Mouse (Mus musculus): ENCODE measurements around the gene Hnf4a. TPM values are rescaled to one million over a fixed set of nuclear protein-coding genes. Genes with fewer than 3 reads are reported as not detected.
"Not testable (repeated sequence)": the region's sequence is repeated elsewhere in the genome, so short reads cannot be mapped to it uniquely, and the experiment has no call there.

The Hnf4a gene
- not detected in 2 replicates for polyA plus RNA-seq (2016; fragmentation: Nextera tagmentation; extraction: Ambion mirVana)

GRCm38 (mm10) chr2:163506300-163507004, at the start of gene Hnf4a:
Gene Hnf4a, plus strand, starts transcription at chr2:163506808.
- no peak for ATAC-seq (ENCODE audit: insufficient number of reproducible peaks, insufficient read depth, low FRiP score, low TSS enrichment)

GRCm38 (mm10) chr2:163458539-163459265, 47.9 kb upstream of the Hnf4a start:
- no peak overlapping the region for H3K4me3 ChIP-seq
- H3K27me3 ChIP-seq, result peaks cover 21% of the 10 kb centered on the region
- H3K4me1 ChIP-seq, result no peaks in the 10 kb centered on the region
- no peak for ATAC-seq (ENCODE audit: insufficient number of reproducible peaks, insufficient read depth, low FRiP score, low TSS enrichment)
- 58% methylated on average over 27 of the region's 27 CpGs for WGBS
- no peaks in the 10 kb centered on the region for H3K36me3 ChIP-seq
- H3K27ac ChIP-seq, result no peak overlapping the region
- H3K9ac ChIP-seq, result no peak overlapping the region
- no peak overlapping the region for H3K4me2 ChIP-seq (replicated peaks)
- H3K9me3 ChIP-seq, result no peaks in the 10 kb centered on the region

More at GRCm38 (mm10) chr2:163506300-163507004, at the start of gene Hnf4a:
- H3K27me3 ChIP-seq, result no peaks in the 10 kb centered on the region
- H3K4me2 ChIP-seq (replicated peaks), result no peak within 1 kb of the TSS
- H3K4me3 ChIP-seq, result no peak within 1 kb of the TSS
- WGBS, result 85% methylated on average over 10 of the region's 10 CpGs
- no peak within 1 kb of the TSS for H3K27ac ChIP-seq
- H3K36me3 ChIP-seq, result no peaks in the 10 kb centered on the region
- no peak within 1 kb of the TSS for H3K9ac ChIP-seq
- H3K9me3 ChIP-seq, result no peaks in the 10 kb centered on the region
- H3K4me1 ChIP-seq, result no peaks in the 10 kb centered on the region

GRCm38 (mm10) chr2:163459380-163459779, 47.2 kb upstream of the Hnf4a start:
- H3K36me3 ChIP-seq, result no peaks in the 10 kb centered on the region
- no peak overlapping the region for H3K4me2 ChIP-seq (replicated peaks)
- no peak overlapping the region for H3K4me3 ChIP-seq
- no peak overlapping the region for H3K27ac ChIP-seq
- no peak overlapping the region for H3K9ac ChIP-seq
- H3K9me3 ChIP-seq, result no peaks in the 10 kb centered on the region
- ATAC-seq (ENCODE audit: insufficient number of reproducible peaks, insufficient read depth, low FRiP score, low TSS enrichment), result no peak
- peaks cover 21% of the 10 kb centered on the region for H3K27me3 ChIP-seq
- H3K4me1 ChIP-seq, result no peaks in the 10 kb centered on the region
- WGBS, result 45% methylated on average over 10 of the region's 10 CpGs

DNA sequence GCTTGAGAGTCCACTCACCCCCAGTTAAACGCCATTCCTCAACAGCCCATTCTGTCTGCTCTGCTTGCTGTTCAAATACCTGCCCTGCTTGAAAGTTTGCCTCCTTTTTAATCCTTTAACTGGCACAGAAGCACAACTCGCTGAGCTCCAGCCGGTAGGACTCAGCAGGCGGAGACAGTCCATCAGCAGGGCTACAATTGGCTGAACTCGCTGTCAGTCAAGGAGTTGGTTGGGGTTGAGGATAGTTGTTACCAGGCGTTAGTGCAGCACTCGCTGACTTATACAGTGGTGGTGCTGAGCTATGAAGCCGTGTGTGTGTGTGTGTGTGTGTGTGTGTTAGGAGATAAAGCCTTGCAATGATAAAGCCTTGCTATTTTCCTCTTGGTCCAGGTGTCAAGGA, 46.0 kb upstream of the Hnf4a start:
- H3K36me3 ChIP-seq, result no peaks in the 10 kb centered on the region
- no peaks in the 10 kb centered on the region for H3K4me1 ChIP-seq
- ATAC-seq (ENCODE audit: insufficient number of reproducible peaks, insufficient read depth, low FRiP score, low TSS enrichment), result no peak
- H3K9me3 ChIP-seq, result no peaks in the 10 kb centered on the region
- H3K27ac ChIP-seq, result no peak overlapping the region
- WGBS, result 87% methylated on average over 8 of the region's 8 CpGs
- no peak overlapping the region for H3K4me3 ChIP-seq
- no peak overlapping the region for H3K9ac ChIP-seq
- no peak overlapping the region for H3K4me2 ChIP-seq (replicated peaks)
- H3K27me3 ChIP-seq, result peaks cover 21% of the 10 kb centered on the region

DNA sequence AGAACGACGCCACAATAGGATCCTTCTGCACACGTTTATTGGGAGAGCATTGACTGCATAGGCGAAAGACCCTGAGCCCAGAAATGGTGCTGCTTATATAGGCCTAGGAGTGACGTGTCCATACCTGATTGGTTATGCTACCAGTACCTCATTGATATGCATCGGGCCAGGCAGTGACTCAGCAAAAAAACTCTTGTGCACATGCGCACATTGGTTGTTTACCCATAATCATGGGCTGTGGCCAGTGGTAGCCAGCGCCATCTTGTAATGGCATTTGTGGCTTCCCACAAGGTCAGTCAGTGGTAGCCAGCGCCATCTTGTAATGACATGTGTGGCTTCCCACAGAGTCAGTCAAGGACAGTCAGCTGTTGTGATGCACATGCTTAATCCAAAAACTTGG, 45.3 kb upstream of the Hnf4a start:
- ATAC-seq (ENCODE audit: insufficient number of reproducible peaks, insufficient read depth, low FRiP score, low TSS enrichment); H3K4me1 ChIP-seq; H3K9me3 ChIP-seq; H3K27ac ChIP-seq; H3K4me2 ChIP-seq (replicated peaks); H3K9ac ChIP-seq; H3K36me3 ChIP-seq; H3K4me3 ChIP-seq: not testable (repeated sequence)
- H3K27me3 ChIP-seq, result peaks cover 21% of the 10 kb centered on the region
- 93% methylated on average over 9 of the region's 9 CpGs for WGBS

DNA sequence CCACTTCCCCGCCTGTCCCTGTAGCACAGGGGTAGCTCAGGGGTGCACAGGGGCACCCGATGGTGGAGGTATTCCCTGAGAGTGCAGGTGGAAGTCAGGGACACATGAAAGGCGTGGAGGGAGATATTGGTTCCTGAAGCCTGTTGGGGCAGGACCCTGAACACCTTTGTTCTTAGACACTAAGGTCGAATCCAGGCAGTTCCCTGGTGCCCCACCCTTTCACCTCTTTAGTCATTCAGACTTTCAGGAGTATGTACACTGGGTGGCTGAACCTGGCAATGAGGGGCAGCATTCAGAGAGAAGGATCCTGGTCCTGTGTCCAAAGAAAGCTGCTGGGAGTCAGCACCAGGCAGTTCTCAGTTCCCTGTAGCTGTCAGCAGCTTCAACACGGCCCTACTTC, 44.2 kb upstream of the Hnf4a start:
- Histone ChIP-seq H3K4me1 (no peaks in the 10 kb centered on the region), H3K36me3 (no peaks in the 10 kb centered on the region), H3K27me3 (peaks cover 21% of the 10 kb centered on the region), H3K4me3 (no peak overlapping the region), H3K9me3 (no peaks in the 10 kb centered on the region), H3K9ac (no peak overlapping the region), H3K4me2 (replicated peaks) (no peak overlapping the region), H3K27ac (no peak overlapping the region)
- 81% methylated on average over 5 of the region's 5 CpGs for WGBS
- no peak for ATAC-seq (ENCODE audit: insufficient number of reproducible peaks, insufficient read depth, low FRiP score, low TSS enrichment)

GRCm38 (mm10) chr2:163462801-163463200, 43.8 kb upstream of the Hnf4a start:
- Histone ChIP-seq H3K9me3 (no peaks in the 10 kb centered on the region), H3K9ac (no peak overlapping the region), H3K27ac (no peak overlapping the region), H3K4me1 (no peaks in the 10 kb centered on the region), H3K36me3 (no peaks in the 10 kb centered on the region), H3K27me3 (peaks cover 21% of the 10 kb centered on the region), H3K4me2 (replicated peaks) (no peak overlapping the region), H3K4me3 (no peak overlapping the region)
- WGBS, result 77% methylated on average over 11 of the region's 11 CpGs
- ATAC-seq (ENCODE audit: insufficient number of reproducible peaks, insufficient read depth, low FRiP score, low TSS enrichment), result no peak

- no peaks in the 10 kb centered on the region for H3K9me3 ChIP-seq
- H3K4me1 ChIP-seq, result no peaks in the 10 kb centered on the region
- H3K4me2 ChIP-seq (replicated peaks), result no peak overlapping the region
- H3K9ac ChIP-seq, result no peak overlapping the region
- no peak for ATAC-seq (ENCODE audit: insufficient number of reproducible peaks, insufficient read depth, low FRiP score, low TSS enrichment)
- peaks cover 17% of the 10 kb centered on the region for H3K27me3 ChIP-seq
- peaks cover 2% of the 10 kb centered on the region; the same call in 1 of the 2 replicates for H3K36me3 ChIP-seq
- WGBS, result 70% methylated on average over 10 of the region's 10 CpGs
- no peak overlapping the region for H3K4me3 ChIP-seq
- no peak overlapping the region for H3K27ac ChIP-seq
Measured at GRCm38 (mm10) chr2:163463251-163463769, 43.3 kb upstream of the Hnf4a start.

DNA sequence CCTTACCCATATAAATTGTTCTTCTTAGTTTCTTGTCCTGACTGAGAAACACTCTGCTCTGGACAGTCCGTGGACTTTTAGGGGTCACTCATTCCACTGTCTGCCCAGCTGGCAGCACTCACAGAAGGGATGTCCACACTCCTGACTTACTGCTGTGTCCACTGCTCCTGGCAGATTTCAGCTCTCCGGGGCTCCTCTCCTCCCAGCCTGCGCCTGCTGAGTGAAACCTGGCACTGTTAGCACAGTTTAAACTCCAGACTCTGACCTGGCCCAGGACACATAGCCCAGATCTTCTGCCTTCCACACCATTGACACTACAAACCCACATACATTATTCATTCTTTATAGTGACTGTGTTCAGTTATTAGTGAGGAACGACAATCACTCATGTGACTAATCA, 42.6 kb upstream of the Hnf4a start:
- H3K27ac ChIP-seq, result no peak overlapping the region
- no peak overlapping the region for H3K4me2 ChIP-seq (replicated peaks)
- no peak overlapping the region for H3K4me3 ChIP-seq
- no peak for ATAC-seq (ENCODE audit: insufficient number of reproducible peaks, insufficient read depth, low FRiP score, low TSS enrichment)
- 73% methylated on average over 4 of the region's 4 CpGs for WGBS
- peaks cover 9% of the 10 kb centered on the region for H3K36me3 ChIP-seq
- peaks cover 10% of the 10 kb centered on the region for H3K27me3 ChIP-seq
- H3K4me1 ChIP-seq, result no peaks in the 10 kb centered on the region
- no peak overlapping the region for H3K9ac ChIP-seq
- H3K9me3 ChIP-seq, result no peaks in the 10 kb centered on the region

GRCm38 (mm10) chr2:163464562-163464961, 42.0 kb upstream of the Hnf4a start:
- no peak overlapping the region for H3K9ac ChIP-seq
- no peaks in the 10 kb centered on the region for H3K4me1 ChIP-seq
- H3K9me3 ChIP-seq, result no peaks in the 10 kb centered on the region
- no peak for ATAC-seq (ENCODE audit: insufficient number of reproducible peaks, insufficient read depth, low FRiP score, low TSS enrichment)
- 60% methylated on average over 6 of the region's 6 CpGs for WGBS
- peaks cover 5% of the 10 kb centered on the region for H3K27me3 ChIP-seq
- peaks cover 14% of the 10 kb centered on the region for H3K36me3 ChIP-seq
- no peak overlapping the region for H3K27ac ChIP-seq
- H3K4me2 ChIP-seq (replicated peaks), result no peak overlapping the region
- H3K4me3 ChIP-seq, result no peak overlapping the region

DNA sequence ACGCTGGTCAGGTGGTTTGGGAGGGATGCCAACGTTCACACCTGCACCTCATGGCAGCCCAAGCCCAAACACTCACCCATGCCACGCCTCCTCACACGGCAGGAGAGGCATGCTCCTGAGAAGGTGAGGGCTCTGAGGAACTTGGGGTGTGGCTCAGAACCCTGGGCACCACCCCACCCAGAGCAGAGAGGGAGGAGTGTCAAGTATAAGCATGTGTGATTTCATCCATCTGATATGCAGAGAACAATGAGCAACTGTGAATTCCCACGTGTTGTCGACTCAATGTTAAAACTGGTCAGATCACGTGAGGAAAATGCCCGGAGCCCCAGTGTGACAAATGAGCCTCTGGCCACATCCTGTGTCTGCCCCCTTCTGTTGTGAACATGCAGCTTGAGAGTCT, 39.8 kb upstream of the Hnf4a start:
- Histone ChIP-seq H3K27me3 (no peaks in the 10 kb centered on the region), H3K9ac (no peak overlapping the region), H3K36me3 (peaks cover 18% of the 10 kb centered on the region), H3K27ac (no peak overlapping the region), H3K4me1 (peaks cover 8% of the 10 kb centered on the region; the same call in 1 of the 2 replicates), H3K4me2 (replicated peaks) (no peak overlapping the region), H3K4me3 (no peak overlapping the region), H3K9me3 (no peaks in the 10 kb centered on the region)
- WGBS, result 75% methylated on average over 8 of the region's 8 CpGs
- no peak for ATAC-seq (ENCODE audit: insufficient number of reproducible peaks, insufficient read depth, low FRiP score, low TSS enrichment)

DNA sequence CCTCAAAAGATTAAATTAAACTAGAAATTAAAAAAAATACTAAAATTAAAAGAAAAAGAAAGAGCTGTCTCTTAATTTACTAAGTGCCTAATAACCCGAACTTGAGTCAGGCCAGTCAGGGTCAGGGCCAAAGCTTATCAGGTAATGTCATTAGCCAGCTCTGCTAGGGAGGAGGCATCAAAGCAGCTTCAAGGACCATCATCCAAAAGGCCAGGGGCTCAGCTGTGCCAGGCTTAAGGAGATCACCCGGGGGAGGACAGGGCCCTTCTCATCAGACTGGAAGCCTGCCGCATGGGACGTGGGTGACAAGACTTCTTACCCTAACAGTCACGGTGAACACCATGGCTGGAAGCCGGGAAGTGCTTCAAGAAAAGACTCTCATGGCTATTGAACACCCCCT, 39.0 kb upstream of the Hnf4a start:
- H3K9me3 ChIP-seq, result no peaks in the 10 kb centered on the region

More for the DNA sequence above, 39.0 kb upstream of the Hnf4a start:
- Histone ChIP-seq H3K4me1 (peaks cover 8% of the 10 kb centered on the region; the same call in 1 of the 2 replicates), H3K9ac (no peak overlapping the region), H3K27ac (no peak overlapping the region), H3K4me3 (no peak overlapping the region), H3K27me3 (no peaks in the 10 kb centered on the region), H3K36me3 (peaks cover 18% of the 10 kb centered on the region), H3K4me2 (replicated peaks) (no peak overlapping the region)
- WGBS, result 94% methylated on average over 6 of the region's 6 CpGs
- ATAC-seq (ENCODE audit: insufficient number of reproducible peaks, insufficient read depth, low FRiP score, low TSS enrichment), result no peak

All from embryonic facial prominence, embryonic 12.5 days (tissue).